Mouse (Mus musculus) midbrain, embryonic 14.5 days (tissue): Measurements from ENCODE around the gene Sema4f. TPM values are rescaled to one million over a fixed set of nuclear protein-coding genes. Genes with fewer than 3 reads are reported as not detected.

Experiments
- ATAC-seq: fragments of 200-750 bp; cut with Nextera tagmentation; 2 replicates; pipeline ENCODE4 v1.8.0; 2017; ENCODE audit warnings: moderate number of reproducible peaks, moderate library complexity; ENCODE audit not compliant: low FRiP score, low TSS enrichment
- DNase-seq: peaks from one replicate; pipeline ENCODE4 v3.0.0-alpha.2; 2015
- H3K27ac ChIP-seq: fragments of 300-500 bp; sonication (generic); replicated peaks from 2 replicates; pipeline ENCODE4 v1.5.1; 2014; ENCODE audit warnings: mild to moderate bottlenecking, low read depth, low read length, moderate library complexity
- H3K27me3 ChIP-seq: fragments of 300-500 bp; sonication (generic); 2 replicates; pipeline ENCODE4 v1.6.1; 2014; ENCODE audit warnings: low read length, control low read depth, mixed read lengths; ENCODE audit not compliant: control insufficient read depth, insufficient read depth
- H3K36me3 ChIP-seq: fragments of 300-500 bp; sonication (generic); 2 replicates; pipeline ENCODE4 v1.6.1; 2014; ENCODE audit warnings: low read length, control low read depth; ENCODE audit not compliant: control insufficient read depth, insufficient read depth
- H3K4me1 ChIP-seq: fragments of 300-500 bp; sonication (generic); 2 replicates; pipeline ENCODE4 v1.6.1; 2014; ENCODE audit warnings: mild to moderate bottlenecking, antibody characterized with exemption, low read length, control low read depth; ENCODE audit not compliant: control insufficient read depth, insufficient read depth
- H3K4me2 ChIP-seq: fragments of 300-500 bp; sonication (generic); 2 replicates; pipeline ENCODE4 v1.6.1; 2014; ENCODE audit warnings: mild to moderate bottlenecking, low read length, moderate library complexity
- H3K4me3 ChIP-seq: fragments of 300-500 bp; sonication (generic); replicated peaks from 2 replicates; pipeline ENCODE4 v1.5.1; 2014; ENCODE audit warnings: low read depth, low read length
- H3K9ac ChIP-seq: fragments of 300-500 bp; sonication (generic); replicated peaks from 2 replicates; pipeline ENCODE4 v1.6.1; 2014; ENCODE audit warnings: mild to moderate bottlenecking, low read length, moderate library complexity
- H3K9me3 ChIP-seq: fragments of 300-500 bp; sonication (generic); 2 replicates; pipeline ENCODE4 v1.6.1; 2016; ENCODE audit warnings: low read length, control low read depth, mixed read lengths; ENCODE audit not compliant: control insufficient read depth
- WGBS: fragments of 180-500 bp; shearing (Covaris S2); extraction: QIAGEN DNeasy Blood & Tissue Kit; methylation state at CpG from one replicate; pipeline ENCODE4 v1.1.7; 2014; 5-methylcytosine and 5-hydroxymethylcytosine counted together
- polyA plus RNA-seq: library from polyadenylated mRNA; unstranded; fragments of >200 nt; fragmentation: Nextera tagmentation; extraction: Ambion mirVana; gene quantifications from 2 replicates; pipeline ENCODE4 v1.2.1, GENCODE M21; 2014

Sema4f gene
- polyA plus RNA-seq, 1 experiment from 2014 or later = 11.5 TPM

- H3K4me2 ChIP-seq = no peak overlapping the region
- ATAC-seq (no peak), DNase-seq (no peak)
- H3K4me1 ChIP-seq = no peaks in the 10 kb centered on the region
- H3K9ac ChIP-seq = no peak overlapping the region
- no peaks in the 10 kb centered on the region for H3K9me3 ChIP-seq
- no peak overlapping the region for H3K27ac ChIP-seq
- H3K27me3 ChIP-seq = no peaks in the 10 kb centered on the region
- H3K4me3 ChIP-seq = no peak overlapping the region
- H3K36me3 ChIP-seq = no peaks in the 10 kb centered on the region
- WGBS = 87% methylated on average over 3 of the region's 3 CpGs
These were observed 32.6 kb downstream of the Sema4f start for GRCm38 (mm10) chr6:82906985-82907384.

- H3K9me3 ChIP-seq = no peaks in the 10 kb centered on the region
- no peaks in the 10 kb centered on the region for H3K4me1 ChIP-seq
- 86% methylated on average over 8 of the region's 8 CpGs for WGBS
- H3K36me3 ChIP-seq = no peaks in the 10 kb centered on the region
- H3K9ac ChIP-seq = no peak overlapping the region
- no peak for DNase-seq
- no peak overlapping the region for H3K4me3 ChIP-seq
- no peak overlapping the region for H3K27ac ChIP-seq
- no peak for ATAC-seq
- no peak overlapping the region for H3K4me2 ChIP-seq
- H3K27me3 ChIP-seq = no peaks in the 10 kb centered on the region
These were observed 37.0 kb downstream of the Sema4f start for GRCm38 (mm10) chr6:82902559-82902958.

- no peaks in the 10 kb centered on the region for H3K9me3 ChIP-seq
- no peak for DNase-seq
- no peak for ATAC-seq
- H3K9ac ChIP-seq = no peak overlapping the region
- no peak overlapping the region for H3K4me2 ChIP-seq
- no peak overlapping the region for H3K4me3 ChIP-seq
- no peaks in the 10 kb centered on the region for H3K4me1 ChIP-seq
- WGBS = 56% methylated on average over 4 of the region's 4 CpGs
- H3K36me3 ChIP-seq = no peaks in the 10 kb centered on the region
- H3K27me3 ChIP-seq = no peaks in the 10 kb centered on the region
- H3K27ac ChIP-seq = no peak overlapping the region
These were observed 40.8 kb downstream of the Sema4f start for GRCm38 (mm10) chr6:82898745-82899144.

GRCm38 (mm10) chr6:82898227-82898626 is 41.3 kb downstream of the Sema4f start:
- no peak overlapping the region for H3K4me2 ChIP-seq
- no peak overlapping the region for H3K9ac ChIP-seq
- no peak overlapping the region for H3K4me3 ChIP-seq
- no peak overlapping the region for H3K27ac ChIP-seq
- H3K4me1 ChIP-seq = no peaks in the 10 kb centered on the region
- H3K27me3 ChIP-seq = no peaks in the 10 kb centered on the region
- ATAC-seq (no peak), DNase-seq (no peak)
- no peaks in the 10 kb centered on the region for H3K9me3 ChIP-seq
- 94% methylated on average over 4 of the region's 4 CpGs for WGBS
- H3K36me3 ChIP-seq = no peaks in the 10 kb centered on the region

GRCm38 (mm10) chr6:82897311-82897710 is 42.3 kb downstream of the Sema4f start:
- no peak overlapping the region for H3K4me2 ChIP-seq
- H3K4me1 ChIP-seq = no peaks in the 10 kb centered on the region
- no peak overlapping the region for H3K4me3 ChIP-seq
- H3K36me3 ChIP-seq = no peaks in the 10 kb centered on the region
- no peaks in the 10 kb centered on the region for H3K9me3 ChIP-seq
- no peak overlapping the region for H3K9ac ChIP-seq
- H3K27me3 ChIP-seq = no peaks in the 10 kb centered on the region
- 35% methylated on average over 3 of the region's 3 CpGs for WGBS
- no peak for DNase-seq
- no peak overlapping the region for H3K27ac ChIP-seq
- no peak for ATAC-seq

- Histone ChIP-seq H3K9ac (no peak overlapping the region), H3K27me3 (no peaks in the 10 kb centered on the region), H3K27ac (no peak overlapping the region), H3K4me2 (no peak overlapping the region), H3K4me1 (no peaks in the 10 kb centered on the region), H3K36me3 (no peaks in the 10 kb centered on the region), H3K9me3 (no peaks in the 10 kb centered on the region), H3K4me3 (no peak overlapping the region)
- DNase-seq = no peak
- 61% methylated on average over 3 of the region's 3 CpGs for WGBS
- ATAC-seq = no peak
These were observed 46.2 kb downstream of the Sema4f start for GRCm38 (mm10) chr6:82893415-82893814.

GRCm38 (mm10) chr6:82892540-82892939 is 47.0 kb downstream of the Sema4f start:
- no peak overlapping the region for H3K4me3 ChIP-seq
- no peaks in the 10 kb centered on the region for H3K36me3 ChIP-seq
- no peaks in the 10 kb centered on the region for H3K9me3 ChIP-seq
- no peaks in the 10 kb centered on the region for H3K4me1 ChIP-seq
- H3K27ac ChIP-seq = no peak overlapping the region
- WGBS = 76% methylated on average over 2 of the region's 2 CpGs
- H3K9ac ChIP-seq = no peak overlapping the region
- no peaks in the 10 kb centered on the region for H3K27me3 ChIP-seq
- DNase-seq (no peak), ATAC-seq (no peak)
- no peak overlapping the region for H3K4me2 ChIP-seq

GRCm38 (mm10) chr6:82891488-82891887 is 48.1 kb downstream of the Sema4f start:
- 73% methylated on average over 6 of the region's 6 CpGs for WGBS
- Histone ChIP-seq H3K27ac (no peak overlapping the region), H3K36me3 (no peaks in the 10 kb centered on the region), H3K4me2 (no peak overlapping the region), H3K4me3 (no peak overlapping the region), H3K4me1 (no peaks in the 10 kb centered on the region), H3K9me3 (no peaks in the 10 kb centered on the region), H3K27me3 (no peaks in the 10 kb centered on the region), H3K9ac (no peak overlapping the region)
- DNase-seq (no peak), ATAC-seq (no peak)

GRCm38 (mm10) chr6:82886330-82886729 is 53.2 kb downstream of the Sema4f start:
- WGBS = 81% methylated on average over 4 of the region's 4 CpGs
- Histone ChIP-seq H3K9ac (no peak overlapping the region), H3K27ac (no peak overlapping the region), H3K4me3 (no peak overlapping the region), H3K27me3 (no peaks in the 10 kb centered on the region), H3K4me2 (no peak overlapping the region), H3K36me3 (no peaks in the 10 kb centered on the region), H3K4me1 (no peaks in the 10 kb centered on the region), H3K9me3 (no peaks in the 10 kb centered on the region)
- DNase-seq (no peak), ATAC-seq (no peak; the same call in 1 of the 2 replicates)
